Mouse (Mus musculus) midbrain, embryonic 12.5 days (tissue): Measurements from ENCODE around the gene Ctcf. TPM values are rescaled to one million over a fixed set of nuclear protein-coding genes. Genes with fewer than 3 reads are reported as not detected.

Experiments used
- ATAC-seq: fragments of 200-750 bp; cut with Nextera tagmentation; 2 replicates; pipeline ENCODE4 v1.8.0; 2017; ENCODE audit warnings: low read depth, moderate TSS enrichment, moderate library complexity; ENCODE audit not compliant: low FRiP score
- H3K27ac ChIP-seq: fragments of 300-500 bp; sonication (generic); replicated peaks from 2 replicates; pipeline ENCODE4 v1.5.1; 2016; ENCODE audit warnings: mild to moderate bottlenecking
- H3K27me3 ChIP-seq: fragments of 300-500 bp; sonication (generic); 2 replicates; pipeline ENCODE4 v1.6.1; 2016; ENCODE audit warnings: mild to moderate bottlenecking
- H3K36me3 ChIP-seq: fragments of 300-500 bp; sonication (generic); 2 replicates; pipeline ENCODE4 v1.6.1; 2016
- H3K4me1 ChIP-seq: fragments of 300-500 bp; sonication (generic); 2 replicates; pipeline ENCODE4 v1.6.1; 2016
- H3K4me2 ChIP-seq: fragments of 300-500 bp; sonication (generic); replicated peaks from 2 replicates; pipeline ENCODE4 v1.6.1; 2016; ENCODE audit warnings: mild to moderate bottlenecking, moderate library complexity
- H3K4me3 ChIP-seq: fragments of 300-500 bp; sonication (generic); 2 replicates; pipeline ENCODE4 v1.5.1; 2016; ENCODE audit warnings: mild to moderate bottlenecking
- H3K9ac ChIP-seq: fragments of 300-500 bp; sonication (generic); replicated peaks from 2 replicates; pipeline ENCODE4 v1.6.1; 2016; ENCODE audit warnings: mild to moderate bottlenecking, moderate library complexity
- H3K9me3 ChIP-seq: fragments of 300-500 bp; sonication (generic); 2 replicates; pipeline ENCODE4 v1.6.1; 2016; ENCODE audit warnings: mild to moderate bottlenecking
- WGBS: fragments of 180-500 bp; shearing (Covaris S2); methylation state at CpG from one replicate; pipeline ENCODE4 v1.1.7; 2016; 5-methylcytosine and 5-hydroxymethylcytosine counted together
- polyA plus RNA-seq: library from polyadenylated mRNA; unstranded; fragments of >200 nt; fragmentation: Nextera tagmentation; extraction: Ambion mirVana; gene quantifications from 2 replicates; pipeline ENCODE4 v1.2.1, GENCODE M21; 2016

Ctcf gene
- polyA plus RNA-seq, 1 experiment from 2014 or later: 157 TPM

- Histone ChIP-seq H3K4me3 (peak overlapping the region; percentile 75), H3K4me2 (peak overlapping the region; percentile 91), H3K27ac (no peak overlapping the region), H3K9ac (no peak overlapping the region; the same call in 1 of the 2 replicates), H3K36me3 (peaks cover 20% of the 10 kb centered on the region), H3K27me3 (no peaks in the 10 kb centered on the region), H3K9me3 (no peaks in the 10 kb centered on the region), H3K4me1 (peaks cover 29% of the 10 kb centered on the region)
- 76% methylated on average over 12 of the region's 12 CpGs for WGBS
- no peak for ATAC-seq
Observed at GRCm38 (mm10) chr8:105706426-105706825, 70.1 kb downstream of the Ctcf start.

DNA sequence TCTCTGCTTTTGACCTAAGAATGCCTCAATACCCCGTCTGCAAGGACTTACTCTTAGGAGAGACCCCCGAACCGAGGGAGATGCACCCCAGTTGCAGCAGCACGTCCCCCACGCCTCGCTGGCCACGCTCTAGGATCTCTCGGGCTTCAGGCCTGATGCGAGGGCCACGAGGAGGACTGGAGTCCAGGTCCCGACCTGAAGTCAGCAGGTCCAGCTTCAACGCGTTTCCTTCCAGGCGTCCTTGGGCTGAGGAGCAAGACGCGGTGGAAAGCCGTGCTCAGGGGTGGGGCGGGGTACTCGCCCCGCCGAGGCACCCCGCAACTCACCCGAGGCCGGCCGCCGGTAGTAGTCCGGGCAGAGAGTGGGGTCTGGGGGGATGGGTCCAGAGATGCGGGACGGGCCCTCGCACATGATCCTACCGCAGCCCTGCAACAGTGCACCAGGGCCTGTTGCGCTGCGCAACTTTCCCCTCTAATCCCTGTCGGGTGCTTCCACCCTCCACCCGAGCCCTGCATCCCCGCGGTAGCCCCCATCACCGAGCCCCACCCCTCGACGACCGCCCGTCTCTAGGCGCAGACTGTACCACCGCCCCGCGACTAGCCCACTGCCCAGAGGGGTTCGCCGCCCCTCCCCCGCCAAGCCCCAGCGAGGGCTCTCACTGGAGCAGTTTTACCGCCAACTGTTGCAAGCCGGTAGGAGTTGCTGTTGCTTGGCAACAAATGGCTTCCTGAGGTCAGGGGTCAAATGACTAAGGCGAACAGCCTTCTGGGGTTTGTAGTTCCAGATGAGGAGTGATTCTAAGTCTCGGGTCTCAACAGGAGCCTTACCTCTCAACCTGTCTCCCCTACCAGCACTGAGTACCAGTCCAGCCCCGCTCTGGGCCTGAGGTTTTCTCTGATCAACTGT is 71.4 kb downstream of the Ctcf start, which contains the start of the genes 4933405L10Rik and Enkd1:
Gene 4933405L10Rik (plus strand): TSS at position 158 of the 906 bp plus-strand sequence.
Gene Enkd1 (minus strand): TSS at position 713 of the 906 bp plus-strand sequence.
- Histone ChIP-seq H3K27ac (no peak within 1 kb of the TSS), H3K4me2 (peak within 1 kb of the TSS; percentile 91), H3K36me3 (peaks cover 19% of the 10 kb centered on the region), H3K4me3 (peak within 1 kb of the TSS; percentile 75), H3K9me3 (no peaks in the 10 kb centered on the region), H3K9ac (peak within 1 kb of the TSS; percentile 71), H3K27me3 (no peaks in the 10 kb centered on the region), H3K4me1 (peaks cover 20% of the 10 kb centered on the region)
- peak; percentile 87 for ATAC-seq
- WGBS: under 1% methylated on average over 55 of the region's 55 CpGs

- ATAC-seq: peak; percentile 2; the same call in 1 of the 2 replicates
- H3K4me3 ChIP-seq: no peak overlapping the region
Observed at GRCm38 (mm10) chr8:105708675-105709074, 72.3 kb downstream of the Ctcf start.

GRCm38 (mm10) chr8:105709317-105709716 is 72.9 kb downstream of the Ctcf start:
- WGBS: 73% methylated on average over 13 of the region's 14 CpGs
- H3K9me3 ChIP-seq: no peaks in the 10 kb centered on the region
- peaks cover 3% of the 10 kb centered on the region for H3K36me3 ChIP-seq
- H3K4me2 ChIP-seq: no peak overlapping the region
- no peak for ATAC-seq
- no peak overlapping the region for H3K9ac ChIP-seq
- no peak overlapping the region for H3K4me3 ChIP-seq
- no peaks in the 10 kb centered on the region for H3K27me3 ChIP-seq
- H3K27ac ChIP-seq: no peak overlapping the region
- peaks cover 17% of the 10 kb centered on the region for H3K4me1 ChIP-seq

More at GRCm38 (mm10) chr8:105708675-105709074, 72.3 kb downstream of the Ctcf start:
- no peak overlapping the region for H3K9ac ChIP-seq
- no peak overlapping the region for H3K27ac ChIP-seq
- peaks cover 9% of the 10 kb centered on the region for H3K36me3 ChIP-seq
- H3K4me2 ChIP-seq: no peak overlapping the region
- no peaks in the 10 kb centered on the region for H3K27me3 ChIP-seq
- H3K9me3 ChIP-seq: no peaks in the 10 kb centered on the region
- 95% methylated on average over 8 of the region's 8 CpGs for WGBS
- H3K4me1 ChIP-seq: peaks cover 17% of the 10 kb centered on the region

DNA sequence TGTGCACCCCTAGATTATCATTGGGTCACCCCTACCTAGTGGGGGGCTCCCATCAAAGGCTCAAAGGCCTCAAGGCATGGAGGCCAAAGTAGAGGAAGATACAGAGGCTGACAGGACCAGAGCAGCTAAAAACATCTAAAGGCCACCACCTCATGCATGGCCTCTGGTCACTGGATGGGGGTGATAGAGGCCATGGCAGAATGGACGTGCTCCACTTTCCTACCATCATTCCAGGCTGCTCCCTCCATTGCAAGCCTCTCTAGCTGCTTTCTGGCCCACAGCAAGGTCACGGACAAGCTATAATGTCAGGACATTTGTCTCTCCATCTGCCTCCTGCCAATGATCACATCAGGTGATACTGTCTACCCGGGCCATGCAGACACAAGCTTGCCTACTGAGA is 75.9 kb downstream of the Ctcf start:
- ATAC-seq: no peak
- Histone ChIP-seq H3K9me3 (no peaks in the 10 kb centered on the region), H3K27me3 (no peaks in the 10 kb centered on the region), H3K36me3 (peaks cover 14% of the 10 kb centered on the region), H3K9ac (no peak overlapping the region), H3K4me2 (no peak overlapping the region), H3K4me3 (no peak overlapping the region), H3K27ac (no peak overlapping the region), H3K4me1 (peaks cover 4% of the 10 kb centered on the region)
- WGBS: 85% methylated on average over 3 of the region's 3 CpGs

GRCm38 (mm10) chr8:105714139-105714538 is 77.8 kb downstream of the Ctcf start:
- H3K9me3 ChIP-seq: no peaks in the 10 kb centered on the region
- 1% methylated on average over 3 of the region's 3 CpGs for WGBS
- H3K4me1 ChIP-seq: no peaks in the 10 kb centered on the region
- H3K4me2 ChIP-seq: no peak overlapping the region
- H3K4me3 ChIP-seq: no peak overlapping the region
- H3K27me3 ChIP-seq: no peaks in the 10 kb centered on the region
- ATAC-seq: peak; percentile 36; the same call in 1 of the 2 replicates
- no peak overlapping the region for H3K9ac ChIP-seq
- no peak overlapping the region for H3K27ac ChIP-seq
- H3K36me3 ChIP-seq: peaks cover 16% of the 10 kb centered on the region

DNA sequence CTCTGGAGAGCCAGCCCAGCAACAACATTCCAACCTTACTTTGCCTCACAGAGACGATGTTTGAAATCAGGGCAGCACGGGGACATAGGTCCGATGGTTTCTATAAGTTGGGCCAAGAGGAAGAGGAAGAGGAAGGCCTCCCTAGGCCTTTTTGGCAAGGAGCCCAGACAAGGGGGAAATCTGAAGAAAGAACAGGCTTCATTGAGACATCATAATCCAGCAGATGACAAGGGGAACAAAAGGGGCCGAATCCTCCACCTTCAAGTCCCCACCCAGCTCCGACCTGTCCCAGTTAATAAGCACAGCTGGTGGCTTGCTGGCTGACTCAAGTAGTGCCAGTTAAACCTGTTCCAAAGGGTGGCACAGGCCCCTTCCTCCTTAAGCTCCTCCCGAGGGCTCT is 78.7 kb downstream of the Ctcf start:
- no peaks in the 10 kb centered on the region for H3K4me1 ChIP-seq
- H3K9ac ChIP-seq: no peak overlapping the region
- H3K9me3 ChIP-seq: no peaks in the 10 kb centered on the region
- peaks cover 16% of the 10 kb centered on the region for H3K36me3 ChIP-seq
- H3K4me3 ChIP-seq: no peak overlapping the region
- 87% methylated on average over 6 of the region's 6 CpGs for WGBS
- ATAC-seq: no peak
- no peaks in the 10 kb centered on the region for H3K27me3 ChIP-seq
- H3K27ac ChIP-seq: no peak overlapping the region
- H3K4me2 ChIP-seq: no peak overlapping the region

GRCm38 (mm10) chr8:105716302-105716945 is 80.1 kb downstream of the Ctcf start:
- Histone ChIP-seq H3K4me2 (no peak overlapping the region), H3K27me3 (no peaks in the 10 kb centered on the region), H3K4me1 (no peaks in the 10 kb centered on the region), H3K27ac (no peak overlapping the region), H3K9me3 (no peaks in the 10 kb centered on the region), H3K4me3 (no peak overlapping the region), H3K36me3 (peaks cover 22% of the 10 kb centered on the region), H3K9ac (no peak overlapping the region)
- ATAC-seq: no peak
- WGBS: 93% methylated on average over 15 of the region's 15 CpGs

GRCm38 (mm10) chr8:105719637-105720036 is 83.3 kb downstream of the Ctcf start:
- Histone ChIP-seq H3K27me3 (no peaks in the 10 kb centered on the region), H3K4me3 (no peak overlapping the region), H3K4me2 (no peak overlapping the region), H3K9ac (no peak overlapping the region), H3K9me3 (no peaks in the 10 kb centered on the region), H3K4me1 (no peaks in the 10 kb centered on the region), H3K36me3 (peaks cover 37% of the 10 kb centered on the region), H3K27ac (no peak overlapping the region)
- no peak for ATAC-seq
- 86% methylated on average over 4 of the region's 4 CpGs for WGBS

GRCm38 (mm10) chr8:105722861-105723260 is 86.5 kb downstream of the Ctcf start:
- Histone ChIP-seq H3K27ac (no peak overlapping the region), H3K9ac (no peak overlapping the region), H3K27me3 (no peaks in the 10 kb centered on the region), H3K9me3 (no peaks in the 10 kb centered on the region), H3K4me3 (no peak overlapping the region), H3K36me3 (peaks cover 42% of the 10 kb centered on the region), H3K4me1 (no peaks in the 10 kb centered on the region), H3K4me2 (no peak overlapping the region)
- no peak for ATAC-seq
- WGBS: 97% methylated on average over 9 of the region's 9 CpGs

DNA sequence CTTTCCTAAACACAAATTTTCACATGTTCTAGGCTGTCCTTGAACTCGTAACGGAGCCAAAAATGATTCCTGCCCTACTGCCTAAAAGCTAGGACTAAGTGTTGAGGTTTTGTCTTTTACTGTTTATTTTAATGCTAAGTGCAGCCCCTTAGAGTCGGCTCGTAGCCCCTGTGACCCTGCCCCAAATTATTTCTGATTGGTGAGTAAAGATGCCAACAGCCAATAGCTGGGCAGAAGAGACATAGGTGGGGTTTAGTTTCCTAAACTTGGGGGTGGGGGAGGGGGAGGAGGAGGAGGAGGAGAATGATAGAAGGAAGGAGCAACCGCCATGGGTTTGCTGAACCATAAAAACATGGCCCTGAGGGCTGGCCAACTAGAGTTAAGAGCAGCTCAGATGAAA is 89.4 kb downstream of the Ctcf start:
- H3K27me3 ChIP-seq: no peaks in the 10 kb centered on the region
- H3K9me3 ChIP-seq: no peaks in the 10 kb centered on the region
- H3K4me3 ChIP-seq: no peak overlapping the region
- no peaks in the 10 kb centered on the region for H3K4me1 ChIP-seq
- no peak overlapping the region for H3K9ac ChIP-seq
- H3K4me2 ChIP-seq: no peak overlapping the region
- peaks cover 45% of the 10 kb centered on the region for H3K36me3 ChIP-seq
- no peak overlapping the region for H3K27ac ChIP-seq
- no peak for ATAC-seq
- 86% methylated on average over 5 of the region's 5 CpGs for WGBS
